Mouse (Mus musculus): Measurements from ENCODE around the gene Brd2.

GRCm38 (mm10) chr17:34072091-34072490 lies 50.3 kb downstream of the Brd2 start:
- TF ChIP-seq CTCF (IDR thresholded peaks at IDR 0.05; ENCODE audit: insufficient read depth, low read depth, low read length) (no peak), POLR2A (IDR thresholded peaks at IDR 0.05; ENCODE audit: insufficient read depth, low read depth, low read length) (no peak)

Measured in olfactory bulb, adult 2 months (tissue).